In the genomic region with DNA sequence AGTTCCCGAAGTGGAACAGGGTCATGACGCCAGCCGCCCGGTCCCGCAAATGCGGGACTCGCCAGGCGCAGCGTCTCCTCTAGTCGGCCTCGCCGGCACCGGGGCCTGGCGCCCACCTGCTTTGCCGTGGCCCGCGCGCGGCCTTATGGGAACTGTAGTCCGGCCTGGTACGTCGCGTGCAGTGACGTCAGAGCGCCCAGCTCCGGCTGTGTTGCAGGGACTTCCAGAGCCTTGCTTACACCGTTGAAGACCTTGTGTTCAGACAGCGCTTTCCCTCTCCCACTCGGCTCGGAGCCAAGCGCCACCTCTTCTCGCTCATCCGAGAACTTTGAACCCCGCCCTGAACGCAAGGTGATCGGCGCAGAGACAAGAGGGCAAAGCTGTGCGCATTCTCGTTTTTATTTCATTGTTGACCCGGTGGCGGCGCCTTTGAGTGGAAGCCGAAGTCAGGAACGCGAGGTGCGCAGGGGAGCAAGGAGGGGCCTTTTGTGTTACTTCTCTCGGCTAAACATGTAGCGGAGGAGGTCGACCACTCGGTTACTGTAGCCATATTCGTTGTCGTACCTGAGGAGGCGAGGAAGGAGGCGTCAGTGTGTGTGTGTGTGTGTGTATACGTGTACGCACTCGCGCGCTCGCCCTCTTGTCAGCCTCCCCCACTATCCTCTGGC, we compare ENCODE assay signal across 8 mouse cellular contexts. TPM values are rescaled to one million over a fixed set of nuclear protein-coding genes. Genes with fewer than 3 reads are reported as not detected.
A peak's percentile ranks its signal among the peaks of the same experiment; 100 is the strongest.
DNase-seq lines count a peak whose midpoint lies in the region; ATAC-seq and TF ChIP-seq lines count a peak whose summit lies in the region.

Gene Tmem147 (minus strand): TSS at position 145 of the 668 bp plus-strand sequence.

- H3K9me3 ChIP-seq in E14TG2a.4 (ENCODE audit: low read length) = no peaks in the 10 kb centered on the region
- no peaks in the 10 kb centered on the region for H3K9me3 ChIP-seq in forebrain, embryonic 12.5 days
- no peaks in the 10 kb centered on the region for H3K9me3 ChIP-seq in heart, postnatal 0 days (replicated peaks; ENCODE audit: control insufficient read depth, low read length)
- no peaks in the 10 kb centered on the region for H3K9me3 ChIP-seq in liver, embryonic 16.5 days (replicated peaks; ENCODE audit: control insufficient read depth, low read length)
- no peaks in the 10 kb centered on the region for H3K9me3 ChIP-seq in neural tube, embryonic 13.5 days

- no peak for TF ChIP-seq CTCF in E14TG2a.4 (conservative IDR thresholded peaks at IDR 0.05; ENCODE audit: low read length)
- peak; percentile 42 for TF ChIP-seq CTCF in heart, postnatal 0 days (IDR thresholded peaks at IDR 0.05; ENCODE audit: low read depth)
- TF ChIP-seq CTCF in testis, adult 2 months (IDR thresholded peaks at IDR 0.05; ENCODE audit: control insufficient read depth, insufficient read depth, insufficient replicate concordance, low read depth, low read length) = peak; percentile 5; the same call in 1 of the 2 replicates

- no peak for TF ChIP-seq EP300 in heart, postnatal 0 days (IDR thresholded peaks at IDR 0.05; ENCODE audit: low read depth)

- H3K27ac ChIP-seq in forebrain, embryonic 12.5 days = peak within 1 kb of the TSS; percentile 91
- H3K27ac ChIP-seq in heart, postnatal 0 days (ENCODE audit: low read depth) = peak within 1 kb of the TSS; percentile 84
- H3K27ac ChIP-seq in liver, embryonic 16.5 days (ENCODE audit: low read length) = peak within 1 kb of the TSS; percentile 86
- peak within 1 kb of the TSS; percentile 96 for H3K27ac ChIP-seq in neural tube, embryonic 13.5 days (replicated peaks)
- peak within 1 kb of the TSS; percentile 80 for H3K27ac ChIP-seq in testis, adult 2 months (ENCODE audit: control insufficient read depth, insufficient read depth, low read depth, low read length)

- H3K36me3 ChIP-seq in E14TG2a.4 (ENCODE audit: insufficient read depth, low read length) = peaks cover 70% of the 10 kb centered on the region
- peaks cover 45% of the 10 kb centered on the region for H3K36me3 ChIP-seq in forebrain, embryonic 12.5 days (replicated peaks)
- H3K36me3 ChIP-seq in heart, postnatal 0 days (replicated peaks; ENCODE audit: control insufficient read depth, insufficient read depth, low read length) = peaks cover 36% of the 10 kb centered on the region
- H3K36me3 ChIP-seq in liver, embryonic 16.5 days (ENCODE audit: control insufficient read depth, insufficient read depth) = no peaks in the 10 kb centered on the region
- H3K36me3 ChIP-seq in neural tube, embryonic 13.5 days = peaks cover 49% of the 10 kb centered on the region
- no peaks in the 10 kb centered on the region for H3K36me3 ChIP-seq in testis, adult 2 months (ENCODE audit: control insufficient read depth, insufficient read depth, low read length)

- H3K4me2 ChIP-seq in forebrain, embryonic 12.5 days = peak within 1 kb of the TSS; percentile 70
- H3K4me2 ChIP-seq in heart, postnatal 0 days (ENCODE audit: low read depth, low read length) = peak within 1 kb of the TSS; percentile 97
- peak within 1 kb of the TSS; percentile 87 for H3K4me2 ChIP-seq in liver, embryonic 16.5 days (ENCODE audit: low read depth, low read length)
- peak within 1 kb of the TSS; percentile 86 for H3K4me2 ChIP-seq in neural tube, embryonic 13.5 days

- H3K9ac ChIP-seq in forebrain, embryonic 12.5 days = peak within 1 kb of the TSS; percentile 69
- H3K9ac ChIP-seq in heart, postnatal 0 days (replicated peaks; ENCODE audit: low read depth, low read length) = peak within 1 kb of the TSS; percentile 85
- peak within 1 kb of the TSS; percentile 81 for H3K9ac ChIP-seq in liver, embryonic 16.5 days (ENCODE audit: low read depth, low read length)
- H3K9ac ChIP-seq in neural tube, embryonic 13.5 days = peak within 1 kb of the TSS; percentile 89

- H3K4me3 ChIP-seq in E14TG2a.4 (replicated peaks; ENCODE audit: low read length) = peak within 1 kb of the TSS; percentile 89
- peak within 1 kb of the TSS; percentile 61 for H3K4me3 ChIP-seq in forebrain, embryonic 12.5 days (replicated peaks)
- peak within 1 kb of the TSS; percentile 88 for H3K4me3 ChIP-seq in heart, postnatal 0 days (ENCODE audit: low read depth, low read length)
- peak within 1 kb of the TSS; percentile 78 for H3K4me3 ChIP-seq in liver, embryonic 16.5 days (ENCODE audit: low read depth, low read length)
- H3K4me3 ChIP-seq in neural tube, embryonic 13.5 days = peak within 1 kb of the TSS; percentile 82
- peak within 1 kb of the TSS; percentile 94 for H3K4me3 ChIP-seq in testis, adult 2 months (ENCODE audit: control insufficient read depth, low read depth, low read length)

- H3K27me3 ChIP-seq in E14TG2a.4 (ENCODE audit: insufficient read depth, low read length) = no peaks in the 10 kb centered on the region
- H3K27me3 ChIP-seq in forebrain, embryonic 12.5 days = no peaks in the 10 kb centered on the region
- H3K27me3 ChIP-seq in heart, postnatal 0 days (ENCODE audit: control insufficient read depth, insufficient read depth, low read length) = no peaks in the 10 kb centered on the region
- no peaks in the 10 kb centered on the region for H3K27me3 ChIP-seq in liver, embryonic 16.5 days (ENCODE audit: control insufficient read depth, insufficient read depth, low read depth, low read length)
- H3K27me3 ChIP-seq in neural tube, embryonic 13.5 days = no peaks in the 10 kb centered on the region
- H3K27me3 ChIP-seq in testis, adult 2 months (ENCODE audit: control insufficient read depth, insufficient read depth, low read length) = no peaks in the 10 kb centered on the region

- peaks cover 38% of the 10 kb centered on the region for H3K4me1 ChIP-seq in E14TG2a.4 (replicated peaks; ENCODE audit: low read depth, low read length)
- H3K4me1 ChIP-seq in forebrain, embryonic 12.5 days = peaks cover 26% of the 10 kb centered on the region
- H3K4me1 ChIP-seq in heart, postnatal 0 days (ENCODE audit: control insufficient read depth, insufficient read depth) = peaks cover 14% of the 10 kb centered on the region
- peaks cover 16% of the 10 kb centered on the region for H3K4me1 ChIP-seq in liver, embryonic 16.5 days (ENCODE audit: control insufficient read depth, low read depth, low read length)
- peaks cover 34% of the 10 kb centered on the region for H3K4me1 ChIP-seq in neural tube, embryonic 13.5 days (replicated peaks)
- peaks cover 3% of the 10 kb centered on the region for H3K4me1 ChIP-seq in testis, adult 2 months (ENCODE audit: control insufficient read depth, insufficient read depth, low read length)

- peak; percentile 98 for ATAC-seq in forebrain, embryonic 12.5 days (ENCODE audit: low FRiP score)
- peak; percentile 98 for ATAC-seq in heart, postnatal 0 days (ENCODE audit: insufficient read depth, low read depth)
- ATAC-seq in liver, embryonic 16.5 days (ENCODE audit: low read depth) = peak; percentile 98
- peak; percentile 97 for ATAC-seq in neural tube, embryonic 13.5 days (ENCODE audit: low read depth)

- DNase-seq in c-Kit-positive CD71-positive TER-119-positive erythroid progenitor cells, embryonic 14.5 days (ENCODE audit: low spot score) = peak; percentile 91
- DNase-seq in heart, postnatal 0 days (ENCODE audit: low spot score) = peak; percentile 89
- DNase-seq in kidney, postnatal 4 days = peak; percentile 98

- peak; percentile 74 for TF ChIP-seq POLR2A in testis, adult 2 months (IDR thresholded peaks at IDR 0.05; ENCODE audit: control insufficient read depth, low read depth, low read length)

- whole genome bisulfite sequencing in forebrain, embryonic 12.5 days = under 1% methylated on average over 60 of the region's 60 CpGs
- under 1% methylated on average over 60 of the region's 60 CpGs for WGBS in heart, postnatal 0 days
- under 1% methylated on average over 60 of the region's 60 CpGs for WGBS in liver, embryonic 16.5 days (ENCODE audit: insufficient replicate concordance)
- WGBS in neural tube, embryonic 13.5 days = under 1% methylated on average over 60 of the region's 60 CpGs

RNA-seq across cellular contexts. Expression of gene Tmem147, which starts in this region (rescaled TPM):
- 135 and 144 TPM in 2 replicates for polyA plus RNA-seq in forebrain, embryonic 12.5 days (2016; fragmentation: Nextera tagmentation; extraction: Ambion mirVana)
- 228 and 261 TPM in 2 replicates for total RNA-seq in heart, postnatal 0 days (2014; rRNA removed; ENCODE audit: low replicate concordance)
- polyA plus RNA-seq in heart, postnatal 0 days (2015; fragmentation: Nextera tagmentation; extraction: Ambion mirVana) = 283 and 304 TPM in 2 replicates
- polyA plus RNA-seq in liver, embryonic 16.5 days (2015; fragmentation: Nextera tagmentation; extraction: Ambion mirVana) = 94.1 and 96.0 TPM in 2 replicates
- 253 and 272 TPM in 2 replicates for polyA plus RNA-seq in neural tube, embryonic 13.5 days (2015; fragmentation: Nextera tagmentation; extraction: Ambion mirVana)
- polyA plus RNA-seq in testis, adult 2 months (2012; rRNA removed) = 161 and 171 TPM in 2 replicates

Comparison
In these comparisons a context has a peak if more than half of its experiments do, and no peak if none do; other contexts are left out.
1. Peak in every context shown above with its lines: DNase-seq, ATAC-seq, H3K4me3 ChIP-seq and H3K27ac ChIP-seq.